Mouse (Mus musculus) brain, embryonic 18.5 days (tissue): ENCODE measurements at regions not wholly inside any gene's neighbourhood (a gene's known extent, or its start where the extent isn't known, plus 50 kb on each side); places are given as distances from the start of the nearest gene placed in this dataset.
A peak's percentile ranks its signal among the peaks of the same experiment; 100 is the strongest.
"Not testable (repeated sequence)": the region's sequence is repeated elsewhere in the genome, so short reads cannot be mapped to it uniquely, and the experiment has no call there.

Experiments used
- DNase-seq: peaks from one replicate; pipeline ENCODE4 v3.0.0-alpha.2; 2012; ENCODE audit warnings: low read depth, low spot score

GRCm38 (mm10) chr10:30470831-30471230 lies 129.7 kb downstream of the Trmt11 start:
- DNase-seq: no peak

GRCm38 (mm10) chr10:30450616-30451015 lies 149.9 kb downstream of the Trmt11 start:
- DNase-seq: no peak

- no peak for DNase-seq
These were observed 153.5 kb downstream of the Trmt11 start for GRCm38 (mm10) chr10:30447057-30447456.

- peak; percentile 70 for DNase-seq
These were observed 154.0 kb downstream of the Trmt11 start for GRCm38 (mm10) chr10:30446572-30446971.

- DNase-seq: no peak
These were observed 160.7 kb downstream of the Trmt11 start for GRCm38 (mm10) chr10:30439802-30440201.

- DNase-seq: no peak
These were observed 174.1 kb downstream of the Trmt11 start for GRCm38 (mm10) chr10:30426420-30426923.

- peak; percentile 22 for DNase-seq
These were observed 181.0 kb downstream of the Trmt11 start for GRCm38 (mm10) chr10:30419391-30420043.

- no peak for DNase-seq
These were observed 184.2 kb downstream of the Trmt11 start for GRCm38 (mm10) chr10:30416314-30416713.

- no peak for DNase-seq
These were observed 188.8 kb downstream of the Trmt11 start for GRCm38 (mm10) chr10:30411736-30412135.

- DNase-seq: peak; percentile 28
These were observed 194.7 kb downstream of the Trmt11 start for GRCm38 (mm10) chr10:30405669-30406393.

- DNase-seq: no peak
These were observed 170.2 kb upstream of the Cenpw start for GRCm38 (mm10) chr10:30370542-30370941.

GRCm38 (mm10) chr10:30360811-30361210 lies 160.5 kb upstream of the Cenpw start:
- not testable (repeated sequence) for DNase-seq

- DNase-seq: no peak
These were observed 158.7 kb upstream of the Cenpw start for GRCm38 (mm10) chr10:30359051-30359450.

GRCm38 (mm10) chr10:30342965-30343478 lies 142.7 kb upstream of the Cenpw start:
- DNase-seq: no peak

GRCm38 (mm10) chr10:30328334-30329014 lies 128.1 kb upstream of the Cenpw start:
- no peak for DNase-seq

GRCm38 (mm10) chr10:30327849-30328248 lies 127.5 kb upstream of the Cenpw start:
- DNase-seq: no peak

GRCm38 (mm10) chr10:30326861-30327260 lies 126.5 kb upstream of the Cenpw start:
- no peak for DNase-seq

GRCm38 (mm10) chr10:30295871-30296270 lies 95.5 kb upstream of the Cenpw start:
- DNase-seq: not testable (repeated sequence)

- no peak for DNase-seq
These were observed 81.3 kb upstream of the Cenpw start for GRCm38 (mm10) chr10:30281666-30282065.

- DNase-seq: no peak
These were observed 80.1 kb upstream of the Cenpw start for GRCm38 (mm10) chr10:30280451-30280850.

GRCm38 (mm10) chr10:30279978-30280377 lies 79.6 kb upstream of the Cenpw start:
- no peak for DNase-seq

- no peak for DNase-seq
These were observed 78.6 kb upstream of the Cenpw start for GRCm38 (mm10) chr10:30278987-30279386.
